Mouse (Mus musculus) liver, embryonic 13.5 days (tissue): ENCODE measurements around the gene Prune1. TPM values are rescaled to one million over a fixed set of nuclear protein-coding genes. Genes with fewer than 3 reads are reported as not detected.

Source experiments
- ATAC-seq: fragments of 200-750 bp; cut with Nextera tagmentation; 2 replicates; pipeline ENCODE4 v1.8.0; 2017; ENCODE audit warnings: low read depth, mild to moderate bottlenecking, moderate number of reproducible peaks, moderate library complexity
- DNase-seq: peaks from one replicate; pipeline ENCODE4 v3.0.0; 2022
- H3K27ac ChIP-seq: fragments of 300-500 bp; sonication (generic); 2 replicates; pipeline ENCODE4 v1.5.1; 2015; ENCODE audit warnings: moderate library complexity, mild to moderate bottlenecking, inconsistent platforms
- H3K27me3 ChIP-seq: fragments of 300-500 bp; sonication (generic); 2 replicates; pipeline ENCODE4 v1.6.1; 2015; ENCODE audit warnings: mild to moderate bottlenecking, inconsistent platforms
- H3K36me3 ChIP-seq: fragments of 300-500 bp; sonication (generic); 2 replicates; pipeline ENCODE4 v1.6.1; 2015; ENCODE audit warnings: mild to moderate bottlenecking, inconsistent platforms
- H3K4me1 ChIP-seq: fragments of 300-500 bp; sonication (generic); replicated peaks from 2 replicates; pipeline ENCODE4 v1.6.1; 2015; ENCODE audit warnings: inconsistent platforms
- H3K4me2 ChIP-seq: fragments of 300-500 bp; sonication (generic); 2 replicates; pipeline ENCODE4 v1.6.1; 2015; ENCODE audit warnings: inconsistent platforms, mild to moderate bottlenecking, moderate library complexity
- H3K4me3 ChIP-seq: fragments of 300-500 bp; sonication (generic); replicated peaks from 2 replicates; pipeline ENCODE4 v1.5.1; 2015; ENCODE audit warnings: mild to moderate bottlenecking, inconsistent platforms
- H3K9ac ChIP-seq: fragments of 300-500 bp; sonication (generic); 2 replicates; pipeline ENCODE4 v1.6.1; 2015; ENCODE audit warnings: mild to moderate bottlenecking, inconsistent platforms
- H3K9me3 ChIP-seq: fragments of 300-500 bp; sonication (generic); replicated peaks from 2 replicates; pipeline ENCODE4 v1.6.1; 2016; ENCODE audit warnings: inconsistent platforms
- WGBS: fragments of 180-500 bp; shearing (Covaris S2); methylation state at CpG from one replicate; pipeline ENCODE4 v1.1.7; 2015; ENCODE audit not compliant: insufficient replicate concordance; 5-methylcytosine and 5-hydroxymethylcytosine counted together
- polyA plus RNA-seq: library from polyadenylated mRNA; unstranded; fragments of >200 nt; fragmentation: Nextera tagmentation; extraction: Ambion mirVana; gene quantifications from 2 replicates; pipeline ENCODE4 v1.2.1, GENCODE M21; 2015

The Prune1 gene
- polyA plus RNA-seq, 1 experiment from 2014 or later: 8.6 TPM

DNA sequence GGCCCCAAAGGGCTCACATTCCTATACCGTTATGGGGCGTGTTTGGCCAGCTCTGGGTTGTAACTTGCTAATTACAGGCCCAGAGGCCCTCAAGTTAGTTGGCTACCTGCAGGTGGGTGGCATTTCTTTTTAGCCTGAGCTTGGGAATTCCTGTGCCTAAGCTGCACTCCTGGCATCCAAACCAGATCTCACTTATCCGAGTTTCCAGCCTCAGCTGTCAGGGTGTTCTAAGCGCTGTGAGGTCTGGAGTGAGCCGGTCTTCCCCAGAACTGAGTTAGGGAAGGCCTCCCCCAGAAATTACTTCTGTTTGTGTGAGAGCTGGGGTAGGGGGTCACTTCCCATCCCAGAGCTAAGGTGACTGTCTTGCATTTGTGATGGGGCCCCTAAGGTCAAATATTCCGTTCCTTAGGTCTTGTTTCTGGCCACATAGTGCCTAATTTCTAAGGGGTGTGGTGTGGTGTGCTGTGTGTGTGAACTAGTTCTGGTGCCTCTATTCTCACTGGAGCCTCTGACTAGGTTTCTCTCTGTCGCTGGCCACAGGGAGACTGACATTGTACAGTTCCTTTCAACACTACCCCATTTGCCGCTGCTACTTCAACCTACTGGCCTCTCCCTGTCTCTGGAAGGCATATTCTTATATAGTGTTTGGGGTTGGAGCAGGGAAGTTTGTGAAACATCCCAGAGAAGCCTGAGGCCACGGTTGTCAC is 34.1 kb upstream of the Prune1 start:
- ATAC-seq: no peak; the same call in 1 of the 2 replicates
- H3K9ac ChIP-seq: peak overlapping the region; percentile 98
- 6% methylated on average over 9 of the region's 9 CpGs for WGBS
- no peaks in the 10 kb centered on the region for H3K27me3 ChIP-seq
- peak overlapping the region; percentile 96 for H3K4me2 ChIP-seq
- H3K36me3 ChIP-seq: peaks cover 30% of the 10 kb centered on the region
- H3K9me3 ChIP-seq: no peaks in the 10 kb centered on the region
- H3K4me1 ChIP-seq: peaks cover 91% of the 10 kb centered on the region
- no peak for DNase-seq
- H3K4me3 ChIP-seq: peak overlapping the region; percentile 89
- peak overlapping the region; percentile 95 for H3K27ac ChIP-seq

DNA sequence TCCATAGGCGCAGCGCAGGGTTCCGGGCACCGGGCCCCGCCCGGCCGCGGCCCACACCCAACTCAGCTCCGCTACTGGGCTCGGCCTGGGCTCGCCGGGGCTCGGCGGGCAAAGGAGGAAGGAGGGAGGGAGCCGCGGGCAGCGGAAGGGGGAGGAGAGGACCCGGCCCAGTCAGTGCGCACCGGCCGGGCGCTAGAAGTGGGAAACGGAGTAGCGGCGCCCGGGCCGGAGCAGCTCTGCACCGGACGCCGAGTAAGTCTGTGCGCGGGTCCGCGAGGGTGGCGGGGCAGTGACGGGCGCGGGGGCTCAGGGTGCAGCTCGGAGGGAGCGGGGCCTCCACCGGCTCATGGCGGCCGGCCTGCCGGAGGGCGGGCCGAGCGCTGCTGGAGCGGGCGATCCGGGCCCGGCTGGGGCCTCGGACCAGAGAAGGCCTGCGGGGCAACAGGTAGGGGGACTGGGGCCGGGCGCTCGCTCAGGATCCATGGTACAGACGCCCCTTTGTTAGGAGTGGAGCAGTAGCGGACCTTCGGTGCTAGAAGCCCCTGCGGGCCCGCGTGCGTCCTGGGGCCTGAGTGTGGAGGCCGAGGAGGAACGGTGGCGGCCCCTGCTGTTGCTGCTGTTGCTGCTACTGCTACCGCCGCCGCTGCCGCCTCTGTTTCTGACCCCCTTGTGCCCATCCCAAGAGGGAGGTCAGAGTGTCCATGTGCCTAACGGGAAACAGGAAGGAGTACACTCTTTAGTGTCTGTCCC is 33.4 kb upstream of the Prune1 start:
- H3K9me3 ChIP-seq: no peaks in the 10 kb centered on the region
- DNase-seq (peak; percentile 90), ATAC-seq (peak; percentile 87)
- peak overlapping the region; percentile 96 for H3K4me2 ChIP-seq
- H3K9ac ChIP-seq: peak overlapping the region; percentile 98
- H3K4me3 ChIP-seq: peak overlapping the region; percentile 89
- under 1% methylated on average over 65 of the region's 71 CpGs for WGBS
- H3K27me3 ChIP-seq: no peaks in the 10 kb centered on the region
- H3K27ac ChIP-seq: peak overlapping the region; percentile 95
- H3K36me3 ChIP-seq: peaks cover 23% of the 10 kb centered on the region
- peaks cover 90% of the 10 kb centered on the region for H3K4me1 ChIP-seq

DNA sequence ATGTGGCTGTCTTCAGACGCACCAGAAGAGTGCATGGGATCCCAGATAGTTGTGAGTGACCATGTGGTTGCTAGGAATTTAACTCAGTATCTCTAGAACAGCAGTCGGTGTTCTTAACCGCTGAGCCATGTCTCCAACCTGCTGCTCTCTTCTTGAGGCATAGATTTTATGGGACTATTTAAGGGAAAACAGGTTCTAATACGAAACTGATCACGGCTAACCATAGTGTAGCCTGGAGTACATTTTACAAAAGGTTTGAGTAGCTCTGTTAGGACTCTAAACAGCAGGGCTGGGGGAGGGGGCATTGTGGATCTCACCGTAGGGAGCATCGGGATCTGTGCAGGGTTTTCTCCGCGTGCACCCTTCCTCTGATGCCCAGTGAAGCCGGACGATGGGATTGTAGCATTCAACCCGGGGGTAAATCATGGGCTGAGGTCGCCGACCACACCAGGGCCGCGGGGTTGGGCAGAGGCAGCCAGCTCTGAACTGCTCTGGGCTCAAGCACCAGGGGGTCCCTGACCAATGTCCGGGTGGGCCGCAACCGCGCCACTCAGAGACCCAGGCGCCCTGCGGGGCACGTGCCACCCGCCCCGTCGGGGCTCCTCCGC is 32.7 kb upstream of the Prune1 start, which contains the start of gene Cers2:
Gene Cers2, plus strand, starts transcription at position 306 of the 608 bp plus-strand sequence.
- peak within 1 kb of the TSS; percentile 96 for H3K4me2 ChIP-seq
- DNase-seq (no peak), ATAC-seq (no peak)
- H3K4me3 ChIP-seq: peak within 1 kb of the TSS; percentile 89
- peak within 1 kb of the TSS; percentile 98 for H3K9ac ChIP-seq
- peaks cover 88% of the 10 kb centered on the region for H3K4me1 ChIP-seq
- no peaks in the 10 kb centered on the region for H3K9me3 ChIP-seq
- H3K36me3 ChIP-seq: peaks cover 17% of the 10 kb centered on the region
- peak within 1 kb of the TSS; percentile 95 for H3K27ac ChIP-seq
- 2% methylated on average over 27 of the region's 27 CpGs for WGBS
- no peaks in the 10 kb centered on the region for H3K27me3 ChIP-seq

DNA sequence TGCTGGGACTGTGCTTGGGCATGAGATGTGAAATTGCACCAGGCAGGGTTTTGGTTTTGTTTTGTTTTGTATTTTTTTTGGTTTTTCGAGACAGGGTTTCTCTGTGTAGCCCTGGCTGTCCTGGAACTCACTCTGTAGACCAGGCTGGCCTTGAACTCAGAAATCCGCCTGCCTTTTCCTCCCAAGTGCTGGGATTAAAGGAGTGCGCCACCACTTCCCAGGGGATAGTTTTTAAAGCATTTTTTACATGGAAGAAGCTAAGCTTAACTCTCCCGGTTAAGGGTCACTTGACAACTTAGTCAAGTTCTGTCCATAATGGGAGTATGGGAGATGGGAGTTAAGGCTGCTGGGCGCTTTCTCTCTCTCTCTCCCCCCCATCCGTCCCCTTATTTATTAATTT is 32.2 kb upstream of the Prune1 start:
- Histone ChIP-seq H3K9ac (peak overlapping the region; percentile 98), H3K4me1 (peaks cover 83% of the 10 kb centered on the region), H3K36me3 (peaks cover 14% of the 10 kb centered on the region), H3K9me3 (no peaks in the 10 kb centered on the region), H3K4me3 (peak overlapping the region; percentile 89), H3K27ac (peak overlapping the region; percentile 95), H3K27me3 (no peaks in the 10 kb centered on the region), H3K4me2 (peak overlapping the region; percentile 96)
- DNase-seq (no peak), ATAC-seq (no peak)
- WGBS: 41% methylated on average over 6 of the region's 6 CpGs

DNA sequence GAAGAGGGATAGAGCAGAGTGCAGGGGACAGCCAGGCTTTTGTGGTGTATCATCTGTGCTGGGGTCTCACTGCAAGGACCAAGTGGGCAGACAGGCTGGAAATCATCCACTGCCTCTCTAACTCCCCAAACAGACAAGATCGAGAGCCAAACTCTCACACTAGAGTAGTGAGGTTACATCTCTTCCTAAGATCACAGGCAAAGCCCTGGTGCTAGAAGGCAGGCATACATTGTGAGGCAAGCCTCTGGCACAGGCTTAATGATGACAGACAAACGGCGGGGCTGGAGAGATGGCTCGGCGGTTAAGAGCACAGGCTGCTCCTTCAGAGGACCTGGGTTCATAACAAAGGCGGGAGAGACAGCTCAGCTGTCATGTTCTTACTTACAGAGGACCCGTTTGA is 31.6 kb upstream of the Prune1 start:
- ATAC-seq (no peak), DNase-seq (no peak)
- peaks cover 79% of the 10 kb centered on the region for H3K4me1 ChIP-seq
- no peaks in the 10 kb centered on the region for H3K9me3 ChIP-seq
- H3K27me3 ChIP-seq: no peaks in the 10 kb centered on the region
- peak overlapping the region; percentile 89 for H3K4me3 ChIP-seq
- H3K4me2 ChIP-seq: peak overlapping the region; percentile 96
- 11% methylated on average over 7 of the region's 7 CpGs for WGBS
- peak overlapping the region; percentile 95 for H3K27ac ChIP-seq
- peak overlapping the region; percentile 98 for H3K9ac ChIP-seq
- peaks cover 8% of the 10 kb centered on the region for H3K36me3 ChIP-seq

DNA sequence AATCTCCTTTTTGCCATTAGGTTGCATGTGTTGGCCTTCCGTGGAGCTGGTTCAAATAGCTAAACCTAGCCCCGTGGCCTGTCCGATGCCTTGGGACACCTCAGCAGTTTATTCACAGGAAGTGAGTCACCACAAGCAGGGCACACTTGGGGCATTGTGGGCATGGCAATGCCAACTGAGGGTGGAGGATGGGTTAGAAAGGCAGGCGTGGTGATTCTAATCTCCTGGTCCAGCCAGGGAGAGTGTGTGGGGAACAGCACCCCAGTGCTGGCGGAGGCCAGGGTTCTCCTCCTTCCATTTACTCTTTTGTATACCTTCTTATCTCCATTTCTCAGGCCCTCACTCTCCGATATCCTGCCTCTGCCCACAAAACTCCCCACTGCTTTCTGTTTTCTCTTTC is 30.7 kb upstream of the Prune1 start:
- Histone ChIP-seq H3K4me2 (peak overlapping the region; percentile 96), H3K27ac (peak overlapping the region; percentile 95), H3K36me3 (peaks cover under 1% of the 10 kb centered on the region; the same call in 1 of the 2 replicates), H3K9ac (peak overlapping the region; percentile 98), H3K9me3 (no peaks in the 10 kb centered on the region), H3K4me3 (peak overlapping the region; percentile 89), H3K27me3 (no peaks in the 10 kb centered on the region), H3K4me1 (peaks cover 71% of the 10 kb centered on the region)
- ATAC-seq (peak; percentile 55), DNase-seq (peak; percentile 59)
- WGBS: 10% methylated on average over 6 of the region's 6 CpGs

DNA sequence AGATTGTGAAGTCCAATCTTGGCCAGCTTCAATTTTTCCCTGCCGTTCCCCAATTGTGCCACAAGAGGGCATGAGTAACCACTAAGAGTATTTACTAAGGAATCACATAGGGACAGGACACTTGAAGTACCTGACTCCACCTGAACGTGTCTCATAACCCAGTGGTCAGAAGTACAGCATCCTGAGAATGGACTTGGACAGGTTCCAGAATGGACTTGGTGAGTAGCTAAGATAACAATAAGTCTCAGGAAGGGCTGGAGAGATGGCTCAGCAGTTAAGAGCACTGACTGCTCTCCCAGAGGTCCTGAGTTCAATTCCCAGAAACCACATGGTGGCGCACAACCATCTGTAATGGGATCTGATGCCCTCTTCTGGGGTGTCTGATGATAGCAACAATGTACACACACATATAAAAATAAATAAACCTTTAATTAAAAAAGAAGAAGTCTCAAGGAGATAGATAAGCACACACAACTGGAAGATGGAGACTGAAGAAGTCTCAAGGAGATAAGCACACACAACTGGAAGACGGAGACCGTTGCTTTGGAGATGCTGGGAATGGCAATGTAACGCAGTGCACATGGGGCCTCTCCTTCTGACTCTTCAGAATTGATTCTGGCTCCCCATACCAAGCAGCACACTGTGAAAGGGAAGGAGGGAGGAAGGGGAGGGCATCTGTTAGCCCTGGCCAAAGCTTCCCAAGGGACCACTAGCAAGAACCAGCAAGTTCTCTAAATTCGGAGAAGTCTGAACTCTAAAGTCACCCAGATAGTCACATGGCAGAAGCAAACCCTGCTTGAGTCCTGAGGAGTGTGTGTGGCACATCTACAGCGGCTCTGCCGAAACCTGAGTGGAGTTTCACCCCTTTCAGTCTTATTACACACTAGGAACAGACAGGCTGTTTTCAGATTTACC is 29.3 kb upstream of the Prune1 start:
- Histone ChIP-seq H3K27me3 (no peaks in the 10 kb centered on the region), H3K27ac (peak overlapping the region; percentile 95), H3K4me2 (peak overlapping the region; percentile 2; the same call in 1 of the 2 replicates), H3K9ac (0 out of 2 replicates have a peak overlapping the region, but pooled peaks have one; percentile 35), H3K36me3 (peaks cover 1% of the 10 kb centered on the region), H3K4me1 (peaks cover 61% of the 10 kb centered on the region), H3K4me3 (no peak overlapping the region), H3K9me3 (no peaks in the 10 kb centered on the region)
- DNase-seq (peak; percentile 61), ATAC-seq (no peak)
- WGBS: 30% methylated on average over 9 of the region's 9 CpGs

DNA sequence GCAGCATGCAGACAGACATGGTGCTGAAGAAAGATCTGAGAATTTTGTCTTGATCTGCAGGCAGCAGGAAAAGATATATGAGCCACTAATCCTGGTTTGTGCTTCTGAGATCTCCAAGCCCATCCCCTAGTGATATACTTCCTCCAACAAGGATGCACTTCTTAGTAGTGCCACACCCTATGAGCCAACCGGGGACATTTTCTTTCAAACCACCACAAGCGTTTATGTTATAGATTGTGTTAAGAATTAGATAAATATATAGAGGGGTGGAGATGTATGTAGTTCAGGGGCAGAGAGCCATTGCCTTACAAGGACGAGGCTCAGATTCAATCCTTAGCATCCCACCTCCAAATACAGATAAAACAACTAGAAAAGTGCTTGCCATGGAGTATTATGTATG is 28.6 kb upstream of the Prune1 start:
- no peaks in the 10 kb centered on the region for H3K9me3 ChIP-seq
- H3K4me2 ChIP-seq: no peak overlapping the region
- H3K36me3 ChIP-seq: peaks cover 8% of the 10 kb centered on the region
- H3K4me1 ChIP-seq: peaks cover 56% of the 10 kb centered on the region
- no peaks in the 10 kb centered on the region for H3K27me3 ChIP-seq
- H3K27ac ChIP-seq: no peak overlapping the region
- DNase-seq (no peak), ATAC-seq (no peak)
- H3K9ac ChIP-seq: no peak overlapping the region
- WGBS: 38% methylated on average over 3 of the region's 3 CpGs
- H3K4me3 ChIP-seq: no peak overlapping the region

DNA sequence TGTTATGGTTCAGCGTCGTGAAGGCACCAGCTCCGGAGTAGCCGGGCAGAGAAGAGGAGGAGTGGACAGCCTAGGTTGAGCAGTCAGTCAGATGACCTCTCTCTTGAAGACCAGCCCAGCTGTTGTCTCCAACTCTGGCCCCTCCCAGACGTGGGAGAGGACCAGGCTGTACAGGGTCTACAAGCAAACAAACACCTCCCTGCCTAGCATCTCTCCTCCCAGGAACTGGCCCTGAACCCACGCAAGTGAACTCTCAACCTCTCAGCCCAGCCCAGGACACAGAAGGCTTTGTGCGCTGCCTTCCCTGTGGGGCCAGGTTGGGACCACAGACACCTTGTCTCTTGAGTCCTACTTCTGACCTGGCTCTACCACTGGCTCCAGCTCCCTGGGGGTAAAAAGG is 25.2 kb upstream of the Prune1 start, which contains the start of gene Anxa9:
Gene Anxa9, minus strand, starts transcription at position 77 of the 400 bp plus-strand sequence.
- WGBS: 64% methylated on average over 7 of the region's 7 CpGs
- DNase-seq: no peak
- H3K4me2 ChIP-seq: no peak within 1 kb of the TSS
- no peak within 1 kb of the TSS for H3K27ac ChIP-seq
- ATAC-seq: no peak
- H3K4me3 ChIP-seq: no peak within 1 kb of the TSS
- peaks cover 10% of the 10 kb centered on the region for H3K36me3 ChIP-seq
- H3K27me3 ChIP-seq: no peaks in the 10 kb centered on the region
- peaks cover 28% of the 10 kb centered on the region for H3K4me1 ChIP-seq
- H3K9me3 ChIP-seq: no peaks in the 10 kb centered on the region
- no peak within 1 kb of the TSS for H3K9ac ChIP-seq

DNA sequence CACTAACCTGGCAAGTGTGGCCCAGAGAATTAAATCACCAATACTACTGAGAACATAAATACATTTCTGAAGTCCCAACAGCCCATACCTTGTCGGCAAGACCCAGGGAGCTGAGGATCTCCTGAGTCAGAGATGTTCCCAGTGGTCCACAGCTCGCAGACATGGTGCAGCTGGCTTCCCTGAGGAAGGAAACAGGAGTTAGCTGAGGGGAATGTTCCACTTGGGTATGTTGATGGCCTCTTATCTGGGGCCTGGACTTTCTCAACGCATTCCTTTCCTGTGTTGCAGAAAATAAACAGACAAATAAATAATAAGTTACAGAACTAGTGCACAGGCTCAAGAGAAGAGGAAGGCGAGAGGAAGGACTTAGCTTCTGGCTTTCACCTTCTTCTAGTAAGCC is 24.4 kb upstream of the Prune1 start:
- no peak overlapping the region for H3K27ac ChIP-seq
- H3K4me1 ChIP-seq: peaks cover 20% of the 10 kb centered on the region
- H3K4me2 ChIP-seq: no peak overlapping the region
- H3K9me3 ChIP-seq: no peaks in the 10 kb centered on the region
- H3K4me3 ChIP-seq: no peak overlapping the region
- no peaks in the 10 kb centered on the region for H3K27me3 ChIP-seq
- ATAC-seq (no peak), DNase-seq (no peak)
- H3K36me3 ChIP-seq: peaks cover 10% of the 10 kb centered on the region
- no peak overlapping the region for H3K9ac ChIP-seq
- 70% methylated on average over 4 of the region's 4 CpGs for whole genome bisulfite sequencing
